Mouse (Mus musculus) neural tube, embryonic 12.5 days (tissue): ENCODE data around the gene Iscu. TPM values are rescaled to one million over a fixed set of nuclear protein-coding genes. Genes with fewer than 3 reads are reported as not detected.

Experiments
- ATAC-seq: fragments of 200-750 bp; cut with Nextera tagmentation; 2 replicates; pipeline ENCODE4 v1.8.0; 2017; ENCODE audit warnings: low read depth, mild to moderate bottlenecking, moderate TSS enrichment, moderate library complexity; ENCODE audit not compliant: low FRiP score
- H3K27ac ChIP-seq: fragments of 300-500 bp; sonication (generic); 2 replicates; pipeline ENCODE4 v1.5.1; 2016
- H3K27me3 ChIP-seq: fragments of 300-500 bp; sonication (generic); replicated peaks from 2 replicates; pipeline ENCODE4 v1.6.1; 2016; ENCODE audit warnings: mild to moderate bottlenecking
- H3K36me3 ChIP-seq: fragments of 300-500 bp; sonication (generic); 2 replicates; pipeline ENCODE4 v1.6.1; 2016; ENCODE audit warnings: mild to moderate bottlenecking
- H3K4me1 ChIP-seq: fragments of 300-500 bp; sonication (generic); 2 replicates; pipeline ENCODE4 v1.6.1; 2016
- H3K4me2 ChIP-seq: fragments of 300-500 bp; sonication (generic); replicated peaks from 2 replicates; pipeline ENCODE4 v1.6.1; 2016; ENCODE audit warnings: mild to moderate bottlenecking
- H3K4me3 ChIP-seq: fragments of 300-500 bp; sonication (generic); 2 replicates; pipeline ENCODE4 v1.5.1; 2016
- H3K9ac ChIP-seq: fragments of 300-500 bp; sonication (generic); 2 replicates; pipeline ENCODE4 v1.6.1; 2016; ENCODE audit warnings: mild to moderate bottlenecking
- H3K9me3 ChIP-seq: fragments of 300-500 bp; sonication (generic); 2 replicates; pipeline ENCODE4 v1.6.1; 2016; ENCODE audit warnings: mild to moderate bottlenecking
- WGBS: fragments of 180-500 bp; shearing (Covaris S2); methylation state at CpG from one replicate; pipeline ENCODE4 v1.1.7; 2016; 5-methylcytosine and 5-hydroxymethylcytosine counted together
- polyA plus RNA-seq: library from polyadenylated mRNA; unstranded; fragments of >200 nt; fragmentation: Nextera tagmentation; extraction: Ambion mirVana; gene quantifications from 2 replicates; pipeline ENCODE4 v1.2.1, GENCODE M21; 2016

The Iscu gene
- polyA plus RNA-seq, result 101 and 105 TPM in 2 replicates

DNA sequence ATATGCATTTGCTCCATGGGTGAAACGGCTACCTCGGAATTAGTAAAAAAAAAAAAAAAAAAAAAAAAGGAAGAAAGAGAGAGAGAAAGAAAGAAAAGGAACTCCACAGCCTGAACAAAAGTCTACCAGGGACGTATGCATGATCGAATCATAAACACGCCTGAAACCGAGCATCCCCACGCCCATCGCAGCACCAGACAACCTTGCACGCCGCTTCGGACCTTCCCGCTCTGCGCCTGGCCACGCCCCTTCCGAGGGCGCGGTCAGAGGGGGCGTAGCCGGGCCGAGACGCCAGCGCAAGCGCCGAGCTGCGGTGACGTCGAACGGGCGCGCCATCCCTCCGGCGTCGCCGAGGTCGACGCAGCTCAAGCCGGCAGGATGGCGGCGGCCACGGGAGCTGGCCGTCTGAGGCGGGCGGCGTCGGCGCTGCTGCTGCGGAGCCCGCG lies at the start of gene Iscu, which contains the start of gene Sart3:
Gene Iscu (plus strand): TSS at position 299 of the 446 bp plus-strand sequence.
Gene Sart3 (minus strand): TSS at position 61 of the 446 bp plus-strand sequence.
- ATAC-seq, result peak; percentile 87
- H3K4me1 ChIP-seq, result peaks cover 21% of the 10 kb centered on the region
- peak within 1 kb of the TSS; percentile 100 for H3K4me3 ChIP-seq
- H3K36me3 ChIP-seq, result peaks cover 40% of the 10 kb centered on the region
- no peaks in the 10 kb centered on the region for H3K9me3 ChIP-seq
- H3K9ac ChIP-seq, result peak within 1 kb of the TSS; percentile 95
- WGBS, result under 1% methylated on average over 49 of the region's 49 CpGs
- H3K27me3 ChIP-seq, result no peaks in the 10 kb centered on the region
- H3K4me2 ChIP-seq, result peak within 1 kb of the TSS; percentile 97
- H3K27ac ChIP-seq, result peak within 1 kb of the TSS; percentile 96

- Histone ChIP-seq H3K9ac (no peak overlapping the region), H3K27me3 (no peaks in the 10 kb centered on the region), H3K4me1 (peaks cover 5% of the 10 kb centered on the region; the same call in 1 of the 2 replicates), H3K9me3 (no peaks in the 10 kb centered on the region), H3K4me2 (no peak overlapping the region), H3K4me3 (no peak overlapping the region), H3K27ac (no peak overlapping the region), H3K36me3 (no peaks in the 10 kb centered on the region)
- 37% methylated on average over 8 of the region's 8 CpGs for WGBS
- ATAC-seq, result no peak
Measured at GRCm38 (mm10) chr5:113723567-113724237, 48.8 kb upstream of the Iscu start.

DNA sequence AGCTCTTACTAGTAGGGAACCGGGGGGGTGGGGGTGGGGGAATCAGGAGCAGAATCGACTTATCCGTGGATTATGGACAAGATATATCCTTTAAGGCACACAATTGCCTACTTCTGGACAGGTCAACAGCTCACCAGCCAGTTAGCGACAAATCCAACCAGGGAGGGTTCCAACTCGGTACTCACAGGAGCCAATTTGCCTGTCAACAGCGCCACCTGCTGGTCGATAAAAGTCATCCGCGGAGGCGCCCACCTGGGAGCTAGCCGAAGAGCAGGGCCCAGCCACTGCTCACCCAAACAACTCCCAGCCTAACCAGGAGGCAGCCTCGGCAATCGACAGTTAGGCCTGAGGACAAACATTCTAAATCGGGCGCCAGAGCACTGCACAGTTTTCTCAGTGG lies 48.1 kb upstream of the Iscu start, which contains the start of gene 1700069L16Rik:
Gene 1700069L16Rik (minus strand): TSS at position 327 of the 400 bp plus-strand sequence.
- H3K27me3 ChIP-seq, result no peaks in the 10 kb centered on the region
- ATAC-seq, result peak; percentile 53
- H3K9ac ChIP-seq, result no peak within 1 kb of the TSS
- no peak within 1 kb of the TSS for H3K4me3 ChIP-seq
- H3K9me3 ChIP-seq, result no peaks in the 10 kb centered on the region
- H3K4me1 ChIP-seq, result peaks cover 5% of the 10 kb centered on the region; the same call in 1 of the 2 replicates
- 4% methylated on average over 15 of the region's 15 CpGs for WGBS
- no peak within 1 kb of the TSS for H3K27ac ChIP-seq
- no peaks in the 10 kb centered on the region for H3K36me3 ChIP-seq
- H3K4me2 ChIP-seq, result no peak within 1 kb of the TSS

DNA sequence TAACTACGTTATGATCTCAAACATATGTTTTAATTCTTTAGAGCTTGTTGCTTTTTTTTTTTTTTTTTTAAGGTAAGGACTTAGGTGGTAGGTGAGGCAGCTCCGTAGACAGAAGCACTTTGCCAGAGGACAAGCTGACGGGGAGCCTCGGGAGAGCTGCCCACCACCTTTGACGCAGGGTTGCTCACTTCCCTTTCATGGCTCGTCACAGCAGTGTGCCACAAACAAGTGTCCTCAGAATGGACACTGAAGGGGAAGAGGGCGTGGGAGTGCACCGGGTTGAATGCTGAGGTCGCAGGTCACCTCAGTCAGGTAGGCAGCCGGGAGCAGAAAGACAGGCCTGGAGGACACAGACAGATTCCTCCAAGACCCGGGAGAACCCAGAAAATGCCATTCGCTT lies 47.1 kb upstream of the Iscu start:
- no peak overlapping the region for H3K4me3 ChIP-seq
- 76% methylated on average over 12 of the region's 12 CpGs for WGBS
- ATAC-seq, result no peak
- H3K27me3 ChIP-seq, result no peaks in the 10 kb centered on the region
- H3K9me3 ChIP-seq, result no peaks in the 10 kb centered on the region
- no peak overlapping the region for H3K9ac ChIP-seq
- H3K27ac ChIP-seq, result no peak overlapping the region
- H3K4me1 ChIP-seq, result peaks cover 5% of the 10 kb centered on the region; the same call in 1 of the 2 replicates
- H3K4me2 ChIP-seq, result no peak overlapping the region
- no peaks in the 10 kb centered on the region for H3K36me3 ChIP-seq

GRCm38 (mm10) chr5:113726618-113727017 lies 45.9 kb upstream of the Iscu start:
- H3K9me3 ChIP-seq, result no peaks in the 10 kb centered on the region
- H3K4me3 ChIP-seq, result no peak overlapping the region
- H3K27me3 ChIP-seq, result no peaks in the 10 kb centered on the region
- H3K9ac ChIP-seq, result no peak overlapping the region
- 78% methylated on average over 6 of the region's 6 CpGs for WGBS
- no peaks in the 10 kb centered on the region for H3K36me3 ChIP-seq
- no peak for ATAC-seq
- no peak overlapping the region for H3K4me2 ChIP-seq
- no peak overlapping the region for H3K27ac ChIP-seq
- peaks cover 5% of the 10 kb centered on the region; the same call in 1 of the 2 replicates for H3K4me1 ChIP-seq

DNA sequence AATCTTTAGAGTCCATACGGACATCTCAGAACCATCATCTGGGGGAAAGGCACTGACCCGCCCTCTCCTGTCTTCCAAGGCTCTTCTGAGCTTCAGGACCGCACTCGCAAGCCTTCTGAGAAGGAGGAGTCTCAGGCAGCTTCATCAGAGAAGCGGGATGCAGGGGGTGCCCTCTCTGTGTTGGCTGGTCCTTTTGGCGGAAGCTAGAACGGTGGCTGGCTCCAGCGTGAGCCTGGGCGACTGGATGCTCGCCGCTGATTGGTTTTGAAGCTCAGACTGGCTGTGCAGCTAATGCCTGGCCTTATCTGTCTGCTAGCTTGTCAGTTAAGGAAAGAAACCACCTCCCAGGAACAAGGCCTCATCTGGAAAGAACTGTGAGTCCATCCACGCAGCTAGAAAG lies 45.3 kb upstream of the Iscu start:
- no peak for ATAC-seq
- no peaks in the 10 kb centered on the region for H3K36me3 ChIP-seq
- no peak overlapping the region for H3K27ac ChIP-seq
- no peak overlapping the region for H3K4me3 ChIP-seq
- no peak overlapping the region for H3K4me2 ChIP-seq
- H3K9ac ChIP-seq, result no peak overlapping the region
- peaks cover 5% of the 10 kb centered on the region; the same call in 1 of the 2 replicates for H3K4me1 ChIP-seq
- no peaks in the 10 kb centered on the region for H3K27me3 ChIP-seq
- no peaks in the 10 kb centered on the region for H3K9me3 ChIP-seq
- WGBS, result 70% methylated on average over 12 of the region's 12 CpGs

DNA sequence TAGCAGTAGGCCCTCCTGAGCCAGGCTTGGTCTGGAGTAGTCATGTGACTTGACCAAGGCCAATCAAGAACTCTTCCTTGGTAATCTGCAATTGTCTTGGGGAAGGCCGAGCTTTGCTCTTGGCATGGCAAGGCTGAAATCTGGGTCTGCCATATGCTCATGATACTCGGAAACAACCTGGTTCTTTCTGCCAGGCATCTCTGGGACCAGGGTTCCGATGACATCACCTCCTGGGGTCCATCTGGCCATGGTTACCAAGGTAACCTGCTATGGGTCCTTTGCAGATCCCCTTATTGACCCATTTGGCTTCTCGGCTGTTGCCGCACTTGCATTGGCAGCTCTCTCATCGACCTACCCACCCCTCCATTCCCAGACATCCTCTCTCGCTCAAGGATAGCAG lies 44.5 kb upstream of the Iscu start:
- Histone ChIP-seq H3K27me3 (no peaks in the 10 kb centered on the region), H3K9ac (no peak overlapping the region), H3K36me3 (no peaks in the 10 kb centered on the region), H3K4me1 (peaks cover 5% of the 10 kb centered on the region; the same call in 1 of the 2 replicates), H3K9me3 (no peaks in the 10 kb centered on the region), H3K27ac (no peak overlapping the region), H3K4me2 (no peak overlapping the region), H3K4me3 (no peak overlapping the region)
- WGBS, result 79% methylated on average over 7 of the region's 7 CpGs
- ATAC-seq, result no peak

- H3K27me3 ChIP-seq, result no peaks in the 10 kb centered on the region
- no peak for ATAC-seq
- H3K9me3 ChIP-seq, result no peaks in the 10 kb centered on the region
- no peaks in the 10 kb centered on the region for H3K36me3 ChIP-seq
- H3K4me1 ChIP-seq, result peaks cover under 1% of the 10 kb centered on the region; the same call in 1 of the 2 replicates
- H3K4me3 ChIP-seq, result no peak overlapping the region
- no peak overlapping the region for H3K27ac ChIP-seq
- no peak overlapping the region for H3K4me2 ChIP-seq
- WGBS, result 88% methylated on average over 7 of the region's 7 CpGs
- no peak overlapping the region for H3K9ac ChIP-seq
Measured at GRCm38 (mm10) chr5:113728691-113729090, 43.9 kb upstream of the Iscu start.

GRCm38 (mm10) chr5:113730641-113731121 lies 41.9 kb upstream of the Iscu start:
- 56% methylated on average over 7 of the region's 7 CpGs for WGBS
- H3K27me3 ChIP-seq, result no peaks in the 10 kb centered on the region
- no peak overlapping the region for H3K4me2 ChIP-seq
- no peak overlapping the region for H3K27ac ChIP-seq
- no peak for ATAC-seq
- H3K4me1 ChIP-seq, result no peaks in the 10 kb centered on the region
- no peak overlapping the region for H3K4me3 ChIP-seq
- 0 out of 2 replicates have a peak overlapping the region, but pooled peaks have one; percentile 8 for H3K9ac ChIP-seq
- H3K9me3 ChIP-seq, result no peaks in the 10 kb centered on the region
- no peaks in the 10 kb centered on the region for H3K36me3 ChIP-seq

DNA sequence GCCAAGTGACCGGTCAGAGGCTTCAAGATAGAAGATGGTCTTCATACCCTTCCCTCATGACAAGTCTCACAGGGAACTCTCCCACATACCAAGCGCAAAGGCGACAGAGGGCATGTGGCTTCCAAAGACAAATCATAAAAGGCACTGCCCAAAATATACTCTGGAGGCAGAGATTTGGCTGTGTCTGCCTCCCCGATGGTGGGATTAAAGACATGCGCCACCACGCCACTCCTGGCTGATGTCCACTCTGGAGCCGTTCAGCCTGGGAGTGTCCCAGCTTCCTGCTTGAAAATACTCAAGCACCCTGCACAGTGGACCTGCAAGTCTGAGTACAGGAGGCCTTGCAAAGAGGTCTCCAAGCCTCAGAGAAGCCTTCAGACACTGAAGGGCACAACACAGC lies 41.4 kb upstream of the Iscu start:
- no peak for ATAC-seq
- WGBS, result 92% methylated on average over 7 of the region's 7 CpGs
- H3K36me3 ChIP-seq, result no peaks in the 10 kb centered on the region
- no peak overlapping the region for H3K4me3 ChIP-seq
- no peaks in the 10 kb centered on the region for H3K9me3 ChIP-seq
- 0 out of 2 replicates have a peak overlapping the region, but pooled peaks have one; percentile 8 for H3K9ac ChIP-seq
- H3K4me2 ChIP-seq, result no peak overlapping the region
- H3K27me3 ChIP-seq, result no peaks in the 10 kb centered on the region
- H3K4me1 ChIP-seq, result peaks cover 1% of the 10 kb centered on the region
- H3K27ac ChIP-seq, result no peak overlapping the region

GRCm38 (mm10) chr5:113732182-113732581 lies 40.4 kb upstream of the Iscu start:
- Histone ChIP-seq H3K9me3 (no peaks in the 10 kb centered on the region), H3K4me1 (peaks cover 11% of the 10 kb centered on the region), H3K27ac (no peak overlapping the region), H3K27me3 (no peaks in the 10 kb centered on the region), H3K36me3 (no peaks in the 10 kb centered on the region), H3K9ac (no peak overlapping the region), H3K4me2 (no peak overlapping the region), H3K4me3 (no peak overlapping the region)
- ATAC-seq, result no peak
- WGBS, result 30% methylated on average over 6 of the region's 6 CpGs

DNA sequence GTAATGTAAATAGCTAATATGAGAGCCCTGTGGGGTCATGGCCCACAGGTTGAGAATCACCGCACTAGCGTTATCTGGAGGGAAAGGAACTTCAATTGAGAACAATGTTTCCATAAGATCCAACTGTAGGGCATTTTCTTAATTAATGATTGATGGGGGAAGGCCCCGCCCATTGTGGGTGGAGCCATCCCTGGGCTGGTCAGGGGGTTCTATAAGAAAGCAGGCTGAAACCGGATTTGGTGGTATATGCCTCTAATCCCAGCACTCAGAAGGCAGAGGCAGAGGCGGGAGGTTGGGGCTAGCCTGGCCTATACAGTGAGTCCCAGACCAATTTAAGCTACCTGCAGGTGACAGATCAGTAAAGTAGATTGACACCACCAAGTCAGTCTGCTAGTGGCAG lies 38.2 kb upstream of the Iscu start:
- ATAC-seq, result no peak
- Histone ChIP-seq H3K4me2 (no peak overlapping the region), H3K27ac (no peak overlapping the region), H3K9me3 (no peaks in the 10 kb centered on the region), H3K4me3 (no peak overlapping the region), H3K4me1 (peaks cover 11% of the 10 kb centered on the region), H3K27me3 (no peaks in the 10 kb centered on the region), H3K36me3 (peaks cover 18% of the 10 kb centered on the region), H3K9ac (no peak overlapping the region)
- 75% methylated on average over 5 of the region's 5 CpGs for WGBS
